Mouse (Mus musculus): Measurements from ENCODE around the gene Agpat3.

- TF ChIP-seq FOSL1 (IDR thresholded peaks at IDR 0.05; ENCODE audit: insufficient read depth, low read length, poor library complexity, severe bottlenecking): no peak
- TF ChIP-seq MYOD1 (IDR thresholded peaks at IDR 0.05; ENCODE audit: control insufficient read depth, insufficient read length, low read depth): no peak
- TF ChIP-seq MYOG (IDR thresholded peaks at IDR 0.05; ENCODE audit: control insufficient read depth, extremely low read depth, insufficient read length): no peak
These were observed 24.2 kb downstream of the Agpat3 start for GRCm38 (mm10) chr10:78328011-78328575.

Measured in C2C12 (cell line).